Mouse (Mus musculus) megakaryocyte-erythroid progenitor cell, adult 5-6 weeks (primary cell): ENCODE results near the gene Tango2. TPM values are rescaled to one million over a fixed set of nuclear protein-coding genes. Genes with fewer than 3 reads are reported as not detected.

Experiments used
- ATAC-seq: replicated peaks from 2 replicates; pipeline ENCODE4 v1.8.0; 2016; ENCODE audit warnings: mild to moderate bottlenecking, inconsistent platforms; ENCODE audit not compliant: severe bottlenecking, poor library complexity, low FRiP score, low TSS enrichment
- total RNA-seq, 2 experiments: library from RNA; stranded (forward) in 1 of 2; stranded (reverse) in 1 of 2; fragments of 200-1000, 215-1000 nt in 1 of 2; fragments of >200 nt in 1 of 2; fragmentation: Nextera tagmentation in 1 of 2; gene quantifications; 2 replicates each; pipeline ENCODE4 v1.2.3; 2014 to 2017

Gene Tango2
- total RNA-seq, 2 experiments from 2014 or later: 20.4 to 91.5 TPM

DNA sequence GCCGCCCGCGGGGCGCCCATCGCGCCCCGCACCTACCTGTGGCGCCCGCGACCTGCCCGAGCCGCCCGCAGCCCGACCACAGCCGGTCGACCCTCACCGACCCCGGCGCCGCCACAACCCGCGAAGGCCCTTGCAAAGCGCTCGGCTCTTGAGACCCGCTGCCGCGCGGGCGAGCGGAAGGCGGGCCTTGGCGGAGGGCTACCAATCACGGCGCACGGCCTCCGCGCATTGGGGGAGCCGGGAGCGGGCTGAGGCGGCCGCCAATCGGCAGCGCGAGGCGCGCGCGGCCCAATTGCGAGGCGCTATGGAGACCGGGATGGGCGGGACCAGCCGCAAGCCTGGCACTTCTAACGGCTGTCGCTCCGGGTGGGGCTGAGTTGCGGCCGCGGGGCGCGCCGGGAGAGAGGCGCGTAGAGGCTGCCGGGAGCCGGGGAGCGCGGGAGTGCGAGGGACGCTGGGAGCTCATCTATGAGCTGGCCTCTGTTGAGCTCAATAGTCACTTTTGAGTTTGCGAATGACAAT, 58.8 kb downstream of the Tango2 start, which contains the start of gene Dgcr8:
Gene Dgcr8, minus strand, starts transcription at position 180 of the 522 bp plus-strand sequence.
- ATAC-seq: peak; percentile 91

DNA sequence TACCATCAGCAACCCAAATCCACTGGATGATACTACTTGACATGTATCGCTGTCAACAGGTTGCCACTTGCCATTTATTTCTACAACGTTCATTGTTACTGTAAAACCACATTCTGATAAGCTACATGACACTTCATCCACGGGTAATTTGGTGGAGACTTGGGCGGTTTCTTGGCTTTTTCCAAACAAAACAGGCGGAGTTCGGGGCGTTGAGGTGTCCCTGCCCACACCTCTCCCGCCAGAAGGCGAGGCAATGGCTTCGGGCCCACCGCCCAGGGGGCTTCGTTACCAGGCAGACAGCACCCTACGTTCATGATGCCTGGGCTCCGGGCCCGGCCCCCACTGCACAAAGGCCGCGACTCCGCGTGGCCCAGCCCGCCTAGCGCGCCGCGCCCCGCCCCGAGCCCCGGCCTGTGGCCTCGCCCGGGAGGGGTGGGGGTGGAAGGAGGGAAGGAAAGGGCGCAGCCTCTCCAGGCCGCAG, 59.3 kb downstream of the Tango2 start:
- ATAC-seq: peak; percentile 50

DNA sequence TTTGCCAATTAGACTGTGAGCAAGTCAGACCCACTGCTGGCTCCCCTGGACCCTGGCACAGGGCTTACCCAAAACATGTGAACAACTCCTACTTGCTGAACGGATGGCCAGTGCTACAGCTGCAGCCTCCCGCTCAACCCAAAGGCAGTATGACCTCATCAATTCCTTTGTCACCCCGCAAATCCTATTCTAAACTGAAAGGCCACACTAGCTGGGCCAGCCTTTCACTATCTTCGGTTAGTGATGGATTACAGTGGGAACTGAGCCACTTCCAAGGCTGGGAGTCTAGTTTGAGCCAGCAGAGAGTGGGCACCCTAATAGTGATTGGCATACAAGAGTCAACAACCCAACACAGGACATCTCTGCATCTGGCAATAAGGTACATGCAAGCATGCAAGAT, 59.7 kb downstream of the Tango2 start:
- ATAC-seq: peak; percentile 11

DNA sequence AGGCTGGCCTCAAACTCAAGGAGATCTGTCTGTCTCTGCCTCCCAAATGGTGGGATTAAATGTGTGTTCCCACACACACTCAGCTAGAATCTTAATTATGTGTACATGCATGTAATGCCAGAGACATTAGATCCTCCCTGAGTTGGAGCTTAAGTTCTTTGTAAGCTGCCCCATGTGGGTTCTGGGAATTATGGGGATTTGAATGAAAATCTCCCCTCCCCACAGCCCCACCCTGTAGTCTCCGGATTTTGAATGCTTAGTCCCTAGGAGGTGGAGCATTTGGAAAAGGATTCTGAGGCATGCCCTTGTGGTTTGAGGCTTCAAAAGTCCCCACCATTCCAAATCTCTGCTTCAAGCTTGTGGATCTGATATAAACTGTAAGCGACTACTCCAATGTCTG, 72.7 kb downstream of the Tango2 start:
- ATAC-seq: no peak

DNA sequence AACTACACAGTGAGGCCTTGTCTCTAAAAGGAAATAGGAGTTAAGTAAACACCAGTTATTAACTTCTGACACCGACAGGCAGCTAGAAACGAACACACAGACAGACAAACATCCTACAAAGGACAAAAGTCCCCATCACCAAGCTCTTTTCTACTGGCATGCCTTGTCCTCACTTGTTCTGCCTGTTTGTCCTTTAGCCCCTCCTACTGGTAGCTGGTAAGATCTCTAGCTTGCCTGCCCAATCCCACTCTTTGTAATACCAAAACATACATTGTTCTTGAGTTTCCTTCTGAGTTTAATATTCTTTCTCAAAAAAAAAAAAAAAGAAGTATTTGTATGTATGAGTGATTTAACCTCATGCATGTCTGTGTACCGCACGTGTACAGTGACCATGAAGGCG, 79.7 kb downstream of the Tango2 start:
- peak; percentile 59; the same call in 1 of the 2 replicates for ATAC-seq

DNA sequence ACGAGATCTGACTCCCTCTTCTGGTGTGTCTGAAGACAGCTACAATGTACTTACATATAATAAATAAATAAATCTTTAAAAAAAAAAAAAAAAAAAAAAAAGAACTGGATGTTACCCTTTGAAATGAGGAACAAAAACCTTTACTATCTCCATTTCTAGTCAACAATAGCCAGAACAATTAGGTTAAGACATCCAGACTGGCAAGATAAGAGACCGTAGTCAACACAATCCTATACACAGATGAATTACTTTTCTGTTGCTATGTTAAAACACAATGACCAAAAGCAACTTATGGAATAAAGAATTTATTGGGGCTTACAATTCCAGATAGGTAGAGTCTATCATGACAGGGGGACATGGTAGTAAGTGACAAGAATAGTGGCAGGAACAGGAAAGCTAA, 82.9 kb downstream of the Tango2 start:
- ATAC-seq: no peak

DNA sequence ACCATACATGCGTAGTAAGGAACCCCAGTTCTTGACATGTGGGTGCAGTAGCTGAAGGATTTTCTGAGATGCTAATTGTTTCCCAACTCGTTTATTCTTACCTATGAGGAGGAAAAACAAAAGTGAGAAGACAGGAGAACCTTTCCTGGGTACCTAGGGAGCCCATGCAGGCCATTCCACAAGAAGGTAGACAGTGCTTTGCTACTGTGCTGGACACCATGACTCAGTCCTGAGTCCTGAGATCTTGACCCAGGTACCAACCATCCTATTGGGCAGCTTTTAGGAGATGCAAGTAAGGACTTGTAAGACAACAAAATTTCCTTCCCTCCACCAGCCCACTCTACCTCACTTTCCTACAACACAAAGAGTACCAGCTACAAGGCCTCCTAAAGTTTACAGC, 89.7 kb downstream of the Tango2 start, which contains the start of gene Gm49776:
Gene Gm49776, minus strand, starts transcription at position 101 of the 400 bp plus-strand sequence.
- ATAC-seq: no peak

DNA sequence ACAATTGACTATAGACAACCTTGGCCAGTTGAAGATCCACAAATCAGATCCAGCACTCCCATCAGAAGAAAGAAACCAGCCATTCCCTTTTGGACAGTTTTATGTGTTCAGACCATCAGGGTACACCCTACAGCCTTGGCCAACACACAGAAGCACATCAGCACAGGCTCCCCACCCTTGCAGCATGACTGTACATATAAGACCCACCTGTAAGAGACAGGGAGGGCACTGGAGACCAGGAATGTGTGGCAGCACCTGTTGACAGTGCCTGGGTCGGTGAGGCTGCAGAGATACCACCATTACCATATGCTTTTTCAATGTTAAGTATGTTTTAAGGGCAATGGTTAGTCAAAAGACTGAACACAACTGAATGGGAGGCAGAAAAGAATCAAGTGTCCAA, 94.0 kb downstream of the Tango2 start:
- ATAC-seq: no peak

DNA sequence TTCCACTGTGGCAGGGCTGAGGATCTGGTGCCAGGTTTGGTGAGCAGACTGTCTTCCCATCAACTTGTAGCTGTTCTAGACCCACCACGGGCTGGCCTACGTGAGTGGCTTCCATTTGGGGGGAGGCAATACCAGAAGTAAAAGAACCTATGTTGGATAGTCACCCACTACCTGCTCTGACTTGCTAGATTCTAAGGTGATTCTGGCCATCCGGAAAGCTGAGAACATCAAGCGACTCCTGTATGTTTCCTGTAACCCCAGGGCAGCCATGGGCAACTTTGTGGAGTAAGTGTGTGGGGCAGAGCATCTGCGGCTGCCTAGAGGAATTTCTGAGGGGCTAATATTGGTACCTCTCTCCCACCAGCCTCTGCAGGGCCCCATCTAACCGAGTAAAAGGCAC, 95.2 kb downstream of the Tango2 start:
- ATAC-seq: no peak

DNA sequence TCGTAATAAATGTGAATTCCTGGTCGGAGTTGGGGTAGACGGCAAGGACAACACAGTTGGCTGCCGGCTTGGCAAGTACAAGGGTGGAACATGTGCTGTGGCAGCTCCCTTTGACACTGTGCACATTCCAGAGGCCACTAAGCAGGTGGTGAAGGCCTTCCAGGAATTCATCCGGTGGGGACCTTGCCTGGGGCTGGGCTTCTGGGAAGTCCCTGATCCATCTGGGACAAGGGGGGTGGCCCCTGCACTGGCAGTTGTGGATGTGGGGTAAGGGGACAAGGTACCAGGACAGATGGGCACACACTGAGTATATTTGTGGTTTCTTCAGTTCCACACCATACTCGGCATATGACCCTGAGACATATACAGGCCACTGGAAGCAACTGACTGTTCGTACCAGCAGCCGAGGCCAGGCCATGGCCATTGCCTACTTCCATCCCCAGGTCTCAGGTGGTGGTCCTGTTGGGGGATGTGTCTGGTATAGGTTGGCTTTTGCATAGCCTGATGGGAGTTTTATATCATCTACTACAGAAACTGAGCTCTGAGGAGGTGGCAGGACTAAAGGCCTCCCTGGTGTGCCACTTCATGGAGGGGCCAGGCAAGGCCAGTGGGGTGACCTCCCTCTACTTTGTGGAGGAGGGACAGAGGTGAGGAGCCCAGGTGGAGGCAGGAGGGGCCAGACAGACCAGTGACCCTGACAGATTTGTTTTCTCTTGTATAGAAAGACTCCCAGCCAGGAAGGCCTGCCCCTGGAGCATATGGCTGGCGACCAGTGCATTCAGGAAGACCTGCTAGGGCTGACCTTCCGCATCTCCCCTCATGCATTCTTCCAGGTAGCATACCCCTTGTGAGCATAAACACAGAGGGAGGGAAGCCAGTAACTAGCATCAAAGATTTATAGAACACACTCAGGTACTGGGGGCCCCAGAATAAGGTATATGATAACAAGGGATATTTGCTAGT, 96.8 kb downstream of the Tango2 start:
- no peak for ATAC-seq

Other genes with a start within 250 kb of the Tango2 start
- not detected in 2 replicates for gene Rtn4r, start 220.5 kb downstream of the Tango2 start, total RNA-seq (2014; fragmentation: Nextera tagmentation)
- gene Rtn4r, start 220.5 kb downstream of the Tango2 start, total RNA-seq (2017): 0.30 and 0.38 TPM in 2 replicates
- gene Ccdc188, start 130.2 kb downstream of the Tango2 start, total RNA-seq (2014; fragmentation: Nextera tagmentation): not detected in 2 replicates
- not detected in 2 replicates for gene Ccdc188, start 130.2 kb downstream of the Tango2 start, total RNA-seq (2017)
- gene Zdhhc8, start 113.0 kb downstream of the Tango2 start, total RNA-seq (2014; fragmentation: Nextera tagmentation): 3.1 and 4.8 TPM in 2 replicates
- gene Zdhhc8, start 113.0 kb downstream of the Tango2 start, total RNA-seq (2017): 0.56 and 4.5 TPM in 2 replicates
- 162 and 237 TPM in 2 replicates for gene Trmt2a, start 99.4 kb downstream of the Tango2 start, total RNA-seq (2014; fragmentation: Nextera tagmentation)
- 56.6 and 73.7 TPM in 2 replicates for gene Trmt2a, start 99.4 kb downstream of the Tango2 start, total RNA-seq (2017)
- 485 and 544 TPM in 2 replicates for gene Ranbp1, start 99.4 kb downstream of the Tango2 start, total RNA-seq (2014; fragmentation: Nextera tagmentation)
- gene Ranbp1, start 99.4 kb downstream of the Tango2 start, total RNA-seq (2017): 572 and 765 TPM in 2 replicates
- not detected in 2 replicates for gene Gm49776, start 89.8 kb downstream of the Tango2 start, total RNA-seq (2014; fragmentation: Nextera tagmentation)
- gene Gm49776, start 89.8 kb downstream of the Tango2 start, total RNA-seq (2017): 0.47 TPM in 1 of 2 replicates, not detected in the other
- 77.7 and 78.5 TPM in 2 replicates for gene Dgcr8, start 58.9 kb downstream of the Tango2 start, total RNA-seq (2014; fragmentation: Nextera tagmentation)
- gene Dgcr8, start 58.9 kb downstream of the Tango2 start, total RNA-seq (2017): 47.5 and 78.3 TPM in 2 replicates
- gene Arvcf, start 79 bp upstream of the Tango2 start, total RNA-seq (2014; fragmentation: Nextera tagmentation): 14.0 and 16.5 TPM in 2 replicates
- gene Arvcf, start 79 bp upstream of the Tango2 start, total RNA-seq (2017): 14.3 and 19.4 TPM in 2 replicates
- 75.4 and 82.3 TPM in 2 replicates for gene Txnrd2, start 78.3 kb upstream of the Tango2 start, total RNA-seq (2014; fragmentation: Nextera tagmentation)
- gene Txnrd2, start 78.3 kb upstream of the Tango2 start, total RNA-seq (2017): 97.2 and 145 TPM in 2 replicates
- gene Comt, start 78.7 kb upstream of the Tango2 start, total RNA-seq (2014; fragmentation: Nextera tagmentation): 84.0 and 105 TPM in 2 replicates
- gene Comt, start 78.7 kb upstream of the Tango2 start, total RNA-seq (2017): 56.1 and 59.7 TPM in 2 replicates
- gene Gnb1l, start 150.6 kb upstream of the Tango2 start, total RNA-seq (2014; fragmentation: Nextera tagmentation): 14.6 and 17.1 TPM in 2 replicates
- 5.8 and 10.1 TPM in 2 replicates for gene Gnb1l, start 150.6 kb upstream of the Tango2 start, total RNA-seq (2017)
- 18.9 and 23.1 TPM in 2 replicates for gene Rtl10, start 150.8 kb upstream of the Tango2 start, total RNA-seq (2014; fragmentation: Nextera tagmentation)
- gene Rtl10, start 150.8 kb upstream of the Tango2 start, total RNA-seq (2017): 7.4 and 9.1 TPM in 2 replicates
- not detected in 2 replicates for gene Tbx1, start 242.6 kb upstream of the Tango2 start, total RNA-seq (2014; fragmentation: Nextera tagmentation)
- gene Tbx1, start 242.6 kb upstream of the Tango2 start, total RNA-seq (2017): not detected in 2 replicates